Mouse (Mus musculus) E14TG2a.4 (cell line): ENCODE data around the gene Mymk.

Source experiments
- H3K27me3 ChIP-seq: 2 replicates; pipeline ENCODE4 v1.6.1; 2014; ENCODE audit warnings: low read length, control low read depth; ENCODE audit not compliant: insufficient read depth
- H3K36me3 ChIP-seq: 2 replicates; pipeline ENCODE4 v1.6.1; 2014; ENCODE audit warnings: low read length, control low read depth; ENCODE audit not compliant: insufficient read depth
- H3K4me1 ChIP-seq: replicated peaks from 2 replicates; pipeline ENCODE4 v1.6.1; 2014; ENCODE audit warnings: low read depth, low read length, control low read depth
- H3K4me3 ChIP-seq: replicated peaks from 2 replicates; pipeline ENCODE4 v1.5.1; 2014; ENCODE audit warnings: mild to moderate bottlenecking, low read length
- H3K9me3 ChIP-seq: 2 replicates; pipeline ENCODE4 v1.6.1; 2014; ENCODE audit warnings: low read length, control low read depth
- CTCF ChIP-seq: conservative IDR thresholded peaks from 2 replicates; pipeline ENCODE4 v1.5.1; 2014; ENCODE audit warnings: low read length
- NANOG ChIP-seq: IDR thresholded peaks from 2 replicates; pipeline ENCODE4 v1.6.1; 2014; ENCODE audit warnings: borderline replicate concordance, low read length, mixed read lengths
- POU5F1 ChIP-seq: IDR thresholded peaks from 2 replicates; pipeline ENCODE4 v1.6.1; 2014; ENCODE audit warnings: low read length, borderline replicate concordance

Mymk gene

GRCm38 (mm10) chr2:27086483-27087010, 14.6 kb upstream of the Mymk start:
- Histone ChIP-seq H3K4me1 (no peaks in the 10 kb centered on the region), H3K36me3 (no peaks in the 10 kb centered on the region), H3K4me3 (no peak overlapping the region), H3K27me3 (0 out of 2 replicates have a peak, but pooled peaks cover 3% of the 10 kb centered on the region), H3K9me3 (no peaks in the 10 kb centered on the region; the same call in 1 of the 2 replicates)
- TF ChIP-seq NANOG (no peak), POU5F1 (no peak), CTCF (no peak)

- no peaks in the 10 kb centered on the region for H3K36me3 ChIP-seq
- no peaks in the 10 kb centered on the region for H3K9me3 ChIP-seq
- no peak overlapping the region for H3K4me3 ChIP-seq
- TF ChIP-seq NANOG (no peak), POU5F1 (no peak), CTCF (no peak)
- H3K27me3 ChIP-seq: 0 out of 2 replicates have a peak, but pooled peaks cover 3% of the 10 kb centered on the region
- no peaks in the 10 kb centered on the region for H3K4me1 ChIP-seq
Measured at GRCm38 (mm10) chr2:27085801-27086200, 13.8 kb upstream of the Mymk start.

GRCm38 (mm10) chr2:27084963-27085362, 13.0 kb upstream of the Mymk start:
- Histone ChIP-seq H3K4me3 (no peak overlapping the region), H3K4me1 (no peaks in the 10 kb centered on the region), H3K36me3 (no peaks in the 10 kb centered on the region), H3K27me3 (0 out of 2 replicates have a peak, but pooled peaks cover 3% of the 10 kb centered on the region), H3K9me3 (no peaks in the 10 kb centered on the region)
- TF ChIP-seq CTCF (no peak), POU5F1 (no peak), NANOG (no peak)

- H3K9me3 ChIP-seq: no peaks in the 10 kb centered on the region
- no peaks in the 10 kb centered on the region for H3K36me3 ChIP-seq
- peaks cover 6% of the 10 kb centered on the region; the same call in 1 of the 2 replicates for H3K4me1 ChIP-seq
- TF ChIP-seq POU5F1: no peak
- TF ChIP-seq NANOG: no peak
- no peak for TF ChIP-seq CTCF
- no peak overlapping the region for H3K4me3 ChIP-seq
- peaks cover 12% of the 10 kb centered on the region for H3K27me3 ChIP-seq
Measured at GRCm38 (mm10) chr2:27083761-27084475, 11.9 kb upstream of the Mymk start.

GRCm38 (mm10) chr2:27079649-27080048, 7.7 kb upstream of the Mymk start:
- Histone ChIP-seq H3K36me3 (no peaks in the 10 kb centered on the region), H3K27me3 (peaks cover 12% of the 10 kb centered on the region), H3K4me1 (peaks cover 7% of the 10 kb centered on the region; the same call in 1 of the 2 replicates), H3K4me3 (no peak overlapping the region), H3K9me3 (no peaks in the 10 kb centered on the region)
- TF ChIP-seq POU5F1 (no peak), CTCF (no peak), NANOG (no peak)

GRCm38 (mm10) chr2:27079152-27079584, 7.2 kb upstream of the Mymk start, which contains the start of gene Adamtsl2:
Gene Adamtsl2, plus strand, starts transcription at chr2:27079379.
- no peak for TF ChIP-seq CTCF
- no peak for TF ChIP-seq NANOG
- no peak for TF ChIP-seq POU5F1
- Histone ChIP-seq H3K4me1 (peaks cover 7% of the 10 kb centered on the region; the same call in 1 of the 2 replicates), H3K27me3 (peaks cover 12% of the 10 kb centered on the region), H3K4me3 (peak within 1 kb of the TSS; percentile 41; the same call in 1 of the 2 replicates), H3K9me3 (no peaks in the 10 kb centered on the region), H3K36me3 (no peaks in the 10 kb centered on the region)

- TF ChIP-seq NANOG (no peak), CTCF (no peak), POU5F1 (no peak)
- peaks cover 12% of the 10 kb centered on the region for H3K27me3 ChIP-seq
- H3K9me3 ChIP-seq: no peaks in the 10 kb centered on the region
Measured at GRCm38 (mm10) chr2:27078312-27078711, 6.3 kb upstream of the Mymk start.

GRCm38 (mm10) chr2:27077655-27078244, 5.8 kb upstream of the Mymk start:
- Histone ChIP-seq H3K4me1 (peaks cover 7% of the 10 kb centered on the region; the same call in 1 of the 2 replicates), H3K4me3 (no peak overlapping the region), H3K27me3 (peaks cover 12% of the 10 kb centered on the region), H3K9me3 (no peaks in the 10 kb centered on the region), H3K36me3 (no peaks in the 10 kb centered on the region)
- no peak for TF ChIP-seq CTCF
- TF ChIP-seq POU5F1: no peak
- no peak for TF ChIP-seq NANOG

More at GRCm38 (mm10) chr2:27078312-27078711, 6.3 kb upstream of the Mymk start:
- Histone ChIP-seq H3K36me3 (no peaks in the 10 kb centered on the region), H3K4me3 (no peak overlapping the region), H3K4me1 (peaks cover 7% of the 10 kb centered on the region; the same call in 1 of the 2 replicates)
